Mouse (Mus musculus): ENCODE results near the gene Il25. TPM values are rescaled to one million over a fixed set of nuclear protein-coding genes. Genes with fewer than 3 reads are reported as not detected.
"Not testable (repeated sequence)": the region's sequence is repeated elsewhere in the genome, so short reads cannot be mapped to it uniquely, and the experiment has no call there.

Il25 gene
- polyA plus RNA-seq, 1 experiment from 2014 or later = not detected

DNA sequence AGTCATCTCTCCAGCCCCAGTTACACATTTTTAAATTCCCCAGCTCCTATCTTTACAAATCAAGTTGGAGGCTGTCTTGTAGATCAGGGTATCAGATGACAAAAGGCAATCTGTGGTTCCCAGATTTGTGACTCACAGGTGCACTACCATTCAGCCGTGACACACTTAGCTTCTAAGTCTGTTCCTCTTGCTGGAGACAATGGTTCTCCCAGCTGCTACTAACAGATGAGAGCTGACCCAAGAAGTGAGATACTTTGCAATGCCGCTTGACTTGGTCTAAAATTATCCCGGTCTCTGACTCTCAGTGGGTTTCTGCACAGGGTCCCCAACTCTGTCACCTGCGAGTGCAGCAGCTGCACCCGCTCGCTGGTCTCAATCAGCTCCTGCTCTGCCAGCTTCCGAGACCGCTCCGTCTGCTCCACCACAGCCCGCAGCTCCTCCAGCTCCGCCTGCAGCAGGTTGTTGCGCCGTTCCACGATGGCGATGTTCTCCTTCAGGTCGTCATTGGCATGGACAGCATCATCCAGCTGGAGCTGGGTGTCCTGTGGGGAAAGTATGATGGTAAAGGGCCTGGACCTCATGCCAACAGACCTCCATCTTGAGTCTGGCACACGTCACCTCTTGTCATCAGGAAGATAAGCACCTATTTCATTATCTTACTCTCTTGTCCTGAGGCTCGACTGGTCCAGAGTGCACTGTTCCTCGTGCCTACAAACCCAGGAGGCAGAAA lies 13.6 kb downstream of the Il25 start:
- 0 out of 2 replicates have a peak, but pooled peaks have one; percentile 42 for ATAC-seq (replicated peaks; ENCODE audit: low FRiP score)
- Histone ChIP-seq H3K36me3 (no peaks in the 10 kb centered on the region), H3K27me3 (no peaks in the 10 kb centered on the region), H3K27ac (peak overlapping the region; percentile 41; the same call in 1 of the 2 replicates), H3K9me3 (replicated peaks) (no peaks in the 10 kb centered on the region), H3K4me2 (no peak overlapping the region), H3K4me1 (peaks cover 16% of the 10 kb centered on the region), H3K4me3 (replicated peaks) (no peak overlapping the region), H3K9ac (no peak overlapping the region)
- WGBS = 63% methylated on average over 19 of the region's 19 CpGs

DNA sequence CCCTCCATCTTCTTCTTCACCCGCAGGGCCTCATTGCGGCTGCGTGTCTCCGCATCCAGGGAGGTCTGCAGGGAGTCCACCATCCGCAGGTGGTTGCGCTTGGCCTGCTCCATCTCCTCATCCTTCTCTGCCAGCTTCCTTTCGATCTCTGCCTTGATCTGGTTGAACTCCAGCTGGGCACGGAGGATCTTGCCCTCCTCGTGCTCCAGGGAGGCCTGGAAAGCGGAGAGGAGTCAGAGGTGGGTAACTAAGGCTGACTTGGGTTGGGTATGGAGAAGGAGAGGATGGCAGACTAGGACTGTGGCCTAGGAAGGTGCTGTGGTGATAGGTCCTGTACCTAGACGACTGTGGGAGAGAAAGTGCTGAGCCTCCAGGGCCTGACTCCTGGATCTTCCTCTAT lies 14.5 kb downstream of the Il25 start:
- H3K4me3 ChIP-seq (replicated peaks); H3K9ac ChIP-seq; H3K27ac ChIP-seq; H3K4me2 ChIP-seq; H3K9me3 ChIP-seq (replicated peaks); H3K27me3 ChIP-seq; H3K36me3 ChIP-seq; ATAC-seq (replicated peaks; ENCODE audit: low FRiP score): not testable (repeated sequence)
- H3K4me1 ChIP-seq = peaks cover 16% of the 10 kb centered on the region
- 86% methylated on average over 11 of the region's 11 CpGs for WGBS

DNA sequence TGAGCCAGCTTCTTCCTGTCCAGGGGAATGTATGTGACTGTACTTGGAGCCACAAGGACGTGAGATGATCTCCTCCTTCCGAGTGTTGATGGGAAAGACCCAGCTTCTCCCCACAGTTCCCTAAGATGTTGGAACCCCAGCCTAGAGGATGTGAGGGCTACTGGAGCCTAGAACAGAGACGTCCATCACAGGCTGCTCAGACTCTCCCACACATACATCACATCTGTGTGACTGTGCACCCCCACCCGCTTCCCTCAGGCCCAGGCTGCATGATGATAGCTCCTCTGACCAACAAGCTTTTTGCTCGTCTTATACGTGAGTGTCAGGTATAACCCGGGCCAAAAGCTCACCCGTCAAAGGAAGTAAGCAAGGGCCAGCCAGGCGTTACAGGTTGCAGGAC lies 16.3 kb downstream of the Il25 start:
- ATAC-seq (replicated peaks; ENCODE audit: low FRiP score) = no peak
- Histone ChIP-seq H3K9me3 (replicated peaks) (no peaks in the 10 kb centered on the region), H3K4me2 (no peak overlapping the region), H3K27ac (no peak overlapping the region), H3K36me3 (no peaks in the 10 kb centered on the region), H3K4me3 (replicated peaks) (no peak overlapping the region), H3K27me3 (no peaks in the 10 kb centered on the region), H3K9ac (no peak overlapping the region), H3K4me1 (peaks cover 16% of the 10 kb centered on the region)
- 71% methylated on average over 9 of the region's 9 CpGs for WGBS

DNA sequence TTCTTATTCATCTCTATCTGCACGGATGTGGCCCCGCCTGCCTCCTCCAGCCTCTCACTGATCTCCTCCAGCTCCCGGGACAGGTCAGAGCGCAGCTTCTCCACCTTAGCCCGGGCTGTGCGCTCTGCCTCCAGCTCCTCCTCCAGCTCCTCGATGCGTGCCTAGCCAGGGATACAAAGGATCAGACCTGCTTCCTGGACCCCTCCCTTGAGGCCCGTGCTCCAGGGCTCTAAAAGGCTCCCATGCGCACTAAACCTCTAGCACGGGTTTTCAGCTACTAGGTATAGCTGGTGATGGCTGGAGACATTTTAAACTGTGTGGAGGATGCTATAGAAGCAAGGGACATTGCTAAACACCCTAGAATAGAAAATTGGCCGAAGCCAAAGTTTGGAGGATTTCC lies 18.0 kb downstream of the Il25 start:
- H3K9ac ChIP-seq = no peak overlapping the region
- H3K9me3 ChIP-seq (replicated peaks) = no peaks in the 10 kb centered on the region
- peaks cover 14% of the 10 kb centered on the region for H3K4me1 ChIP-seq
- no peaks in the 10 kb centered on the region for H3K27me3 ChIP-seq
- no peak overlapping the region for H3K27ac ChIP-seq
- no peaks in the 10 kb centered on the region for H3K36me3 ChIP-seq
- WGBS = 62% methylated on average over 12 of the region's 12 CpGs
- H3K4me3 ChIP-seq (replicated peaks) = no peak overlapping the region
- ATAC-seq (replicated peaks; ENCODE audit: low FRiP score) = no peak
- no peak overlapping the region for H3K4me2 ChIP-seq

GRCm38 (mm10) chr14:54951587-54951986 lies 19.1 kb downstream of the Il25 start:
- Histone ChIP-seq H3K4me1 (0 out of 2 replicates have a peak, but pooled peaks cover 4% of the 10 kb centered on the region), H3K9me3 (replicated peaks) (no peaks in the 10 kb centered on the region), H3K27ac (no peak overlapping the region), H3K4me2 (no peak overlapping the region), H3K27me3 (no peaks in the 10 kb centered on the region), H3K9ac (no peak overlapping the region), H3K36me3 (no peaks in the 10 kb centered on the region), H3K4me3 (replicated peaks) (no peak overlapping the region)
- 92% methylated on average over 6 of the region's 6 CpGs for WGBS
- no peak for ATAC-seq (replicated peaks; ENCODE audit: low FRiP score)

- Histone ChIP-seq H3K27ac (no peak overlapping the region), H3K9me3 (replicated peaks) (no peaks in the 10 kb centered on the region), H3K9ac (no peak overlapping the region), H3K4me1 (no peaks in the 10 kb centered on the region), H3K27me3 (no peaks in the 10 kb centered on the region), H3K36me3 (no peaks in the 10 kb centered on the region), H3K4me2 (no peak overlapping the region), H3K4me3 (replicated peaks) (no peak overlapping the region)
- ATAC-seq (replicated peaks; ENCODE audit: low FRiP score) = no peak
- 90% methylated on average over 8 of the region's 8 CpGs for WGBS
Measured at GRCm38 (mm10) chr14:54953664-54954206, 21.2 kb downstream of the Il25 start.

DNA sequence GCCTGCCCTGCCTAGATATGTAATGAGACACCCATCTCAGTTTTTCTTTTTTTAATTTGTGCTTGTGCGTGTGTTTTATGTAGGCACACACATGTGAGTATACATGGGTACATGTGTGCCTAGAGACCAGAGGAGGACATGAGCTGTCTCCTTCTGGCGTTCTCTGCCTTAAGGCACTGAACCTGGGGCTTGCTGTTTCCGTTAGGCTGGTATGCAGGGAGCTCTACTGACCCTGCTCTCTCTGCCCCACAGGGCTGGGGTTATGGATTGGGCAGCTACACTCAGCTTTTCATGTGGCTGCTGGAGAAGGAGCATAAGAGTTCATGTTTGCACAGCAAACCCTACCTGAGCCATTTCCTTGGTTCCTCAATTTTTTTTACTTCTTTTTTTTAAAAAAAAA lies 22.0 kb downstream of the Il25 start:
- Histone ChIP-seq H3K4me2 (no peak overlapping the region), H3K27ac (no peak overlapping the region), H3K9ac (no peak overlapping the region), H3K36me3 (no peaks in the 10 kb centered on the region), H3K4me3 (replicated peaks) (no peak overlapping the region), H3K4me1 (no peaks in the 10 kb centered on the region), H3K9me3 (replicated peaks) (no peaks in the 10 kb centered on the region), H3K27me3 (no peaks in the 10 kb centered on the region)
- no peak for ATAC-seq (replicated peaks; ENCODE audit: low FRiP score)
- 73% methylated on average over 3 of the region's 3 CpGs for WGBS

DNA sequence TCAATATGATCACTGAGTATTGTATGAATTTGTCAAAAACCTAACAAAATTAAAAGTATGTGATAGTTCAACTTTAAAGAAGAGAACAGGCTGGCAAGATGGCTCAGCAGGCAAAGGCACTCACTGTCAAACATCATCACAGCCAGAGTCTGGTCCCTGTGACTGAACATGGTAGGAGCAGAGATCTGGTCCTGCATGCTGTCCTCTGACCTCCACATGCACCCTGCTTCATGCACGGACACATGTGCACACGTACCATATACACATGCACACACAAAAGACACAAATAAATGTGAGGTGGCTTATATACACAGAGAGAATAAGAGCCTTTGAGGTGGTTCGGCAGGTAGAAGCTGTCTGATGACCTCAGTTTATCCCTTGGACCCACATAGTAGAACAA lies 23.0 kb downstream of the Il25 start:
- Histone ChIP-seq H3K4me1 (no peaks in the 10 kb centered on the region), H3K4me2 (no peak overlapping the region), H3K9ac (no peak overlapping the region), H3K4me3 (replicated peaks) (no peak overlapping the region), H3K36me3 (no peaks in the 10 kb centered on the region), H3K27ac (no peak overlapping the region), H3K27me3 (no peaks in the 10 kb centered on the region), H3K9me3 (replicated peaks) (no peaks in the 10 kb centered on the region)
- ATAC-seq (replicated peaks; ENCODE audit: low FRiP score) = no peak
- 86% methylated on average over 3 of the region's 3 CpGs for WGBS

- H3K27me3 ChIP-seq = no peaks in the 10 kb centered on the region
- H3K9ac ChIP-seq = no peak overlapping the region
- 90% methylated on average over 9 of the region's 9 CpGs for WGBS
- H3K27ac ChIP-seq = no peak overlapping the region
- H3K4me1 ChIP-seq = no peaks in the 10 kb centered on the region
- no peak overlapping the region for H3K4me3 ChIP-seq (replicated peaks)
- H3K36me3 ChIP-seq = no peaks in the 10 kb centered on the region
- no peaks in the 10 kb centered on the region for H3K9me3 ChIP-seq (replicated peaks)
- no peak overlapping the region for H3K4me2 ChIP-seq
- no peak for ATAC-seq (replicated peaks; ENCODE audit: low FRiP score)
Measured at GRCm38 (mm10) chr14:54956533-54956932, 24.0 kb downstream of the Il25 start.

- H3K36me3 ChIP-seq = no peaks in the 10 kb centered on the region
- no peak overlapping the region for H3K4me3 ChIP-seq (replicated peaks)
- H3K9me3 ChIP-seq (replicated peaks) = no peaks in the 10 kb centered on the region
- no peak overlapping the region for H3K27ac ChIP-seq
- H3K27me3 ChIP-seq = no peaks in the 10 kb centered on the region
- ATAC-seq (replicated peaks; ENCODE audit: low FRiP score) = no peak
- no peaks in the 10 kb centered on the region for H3K4me1 ChIP-seq
- 72% methylated on average over 4 of the region's 4 CpGs for WGBS
- no peak overlapping the region for H3K9ac ChIP-seq
- H3K4me2 ChIP-seq = no peak overlapping the region
Measured at GRCm38 (mm10) chr14:54958503-54958902, 26.0 kb downstream of the Il25 start.

- Histone ChIP-seq H3K4me3 (replicated peaks) (no peak overlapping the region), H3K4me1 (no peaks in the 10 kb centered on the region), H3K36me3 (no peaks in the 10 kb centered on the region), H3K27me3 (no peaks in the 10 kb centered on the region), H3K4me2 (no peak overlapping the region), H3K9me3 (replicated peaks) (no peaks in the 10 kb centered on the region), H3K9ac (no peak overlapping the region), H3K27ac (no peak overlapping the region)
- 85% methylated on average over 3 of the region's 3 CpGs for WGBS
- no peak for ATAC-seq (replicated peaks; ENCODE audit: low FRiP score)
Measured at GRCm38 (mm10) chr14:54959197-54959596, 26.7 kb downstream of the Il25 start.

GRCm38 (mm10) chr14:54959853-54960613 lies 27.5 kb downstream of the Il25 start:
- not testable (repeated sequence) for H3K27ac ChIP-seq; H3K4me1 ChIP-seq; H3K4me2 ChIP-seq; H3K4me3 ChIP-seq (replicated peaks); H3K9me3 ChIP-seq (replicated peaks); H3K36me3 ChIP-seq; H3K27me3 ChIP-seq; H3K9ac ChIP-seq
- ATAC-seq (replicated peaks; ENCODE audit: low FRiP score) = 0 out of 2 replicates have a peak, but pooled peaks have one; percentile 29
- whole genome bisulfite sequencing = 89% methylated on average over 12 of the region's 12 CpGs
